Mouse (Mus musculus) ES-E14 (cell line): ENCODE data around the gene Ces2e. TPM values are rescaled to one million over a fixed set of nuclear protein-coding genes. Genes with fewer than 3 reads are reported as not detected.

Source experiments
- DNase-seq: peaks from one replicate; pipeline ENCODE4 v3.0.0-alpha.2; 2013; ENCODE audit warnings: low read depth, low spot score
- H3K27ac ChIP-seq: 2 replicates; pipeline ENCODE4 v1.5.1; 2012; ENCODE audit warnings: low read depth, mild to moderate bottlenecking, low read length, moderate library complexity, mixed read lengths; ENCODE audit not compliant: poor library complexity, insufficient read depth, severe bottlenecking
- H3K36me3 ChIP-seq: 2 replicates; pipeline ENCODE4 v1.6.1; 2012; ENCODE audit warnings: mild to moderate bottlenecking, low read length, moderate library complexity, mixed read lengths; ENCODE audit not compliant: control insufficient read depth, poor library complexity, insufficient read depth, severe bottlenecking
- H3K4me1 ChIP-seq, 2 experiments: fragments of 150-350 bp in 1 of 2; sonication (generic) in 1 of 2; 2 replicates each; pipeline ENCODE4 v1.6.1; 2012; ENCODE audit warnings: low read length in 2 of 2, mild to moderate bottlenecking in 1 of 2, mixed read lengths in 1 of 2; ENCODE audit not compliant: control insufficient read depth in 2 of 2, insufficient read depth in 2 of 2, poor library complexity in 1 of 2
- H3K4me3 ChIP-seq, 2 experiments: fragments of 150-350 bp in 1 of 2; sonication (generic) in 1 of 2; 2 replicates each; pipeline ENCODE4 v1.5.1; 2012; ENCODE audit warnings: low read length in 2 of 2, low read depth in 1 of 2, mild to moderate bottlenecking in 1 of 2, mixed read lengths in 1 of 2; ENCODE audit not compliant: insufficient read depth in 1 of 2, poor library complexity in 1 of 2, severe bottlenecking in 1 of 2
- H3K9ac ChIP-seq: 2 replicates; pipeline ENCODE4 v1.6.1; 2012; ENCODE audit warnings: low read depth, mild to moderate bottlenecking, low read length, mixed read lengths; ENCODE audit not compliant: poor library complexity, insufficient read depth, severe bottlenecking
- H3K9me3 ChIP-seq: fragments of 150-350 bp; sonication (generic); 2 replicates; pipeline ENCODE4 v1.6.1; 2012; ENCODE audit warnings: low read depth, mild to moderate bottlenecking, low read length; ENCODE audit not compliant: control insufficient read depth, insufficient read depth
- CHD2 ChIP-seq: IDR thresholded peaks from 2 replicates; pipeline ENCODE4 v1.6.1; 2014; ENCODE audit warnings: mild to moderate bottlenecking, low read depth, low read length, inconsistent platforms
- HCFC1 ChIP-seq: IDR thresholded peaks from 2 replicates; pipeline ENCODE4 v1.6.1; 2012; ENCODE audit warnings: low read length, inconsistent platforms, borderline replicate concordance; ENCODE audit not compliant: insufficient read depth
- MAFK ChIP-seq: IDR thresholded peaks from 2 replicates; pipeline ENCODE4 v1.6.1; 2014; ENCODE audit warnings: mild to moderate bottlenecking, low read depth, low read length, inconsistent platforms; ENCODE audit not compliant: insufficient read depth
- ZC3H11A ChIP-seq: IDR thresholded peaks from 2 replicates; pipeline ENCODE4 v1.6.1; 2012; ENCODE audit warnings: low read depth, mild to moderate bottlenecking, inconsistent platforms, low read length, borderline replicate concordance
- ZNF384 ChIP-seq: IDR thresholded peaks from 2 replicates; pipeline ENCODE4 v1.6.1; 2012; ENCODE audit warnings: low read depth, low read length, inconsistent platforms
- in situ Hi-C, 2 experiments: fragments of 600-800 bp; cut with MboI; formaldehyde crosslinking; loops; one replicate each; pipeline ENCODE4 v1.15.1; 2025; ENCODE audit warnings: low sequenced_read_pairs in 2 of 2, inconsistent platforms in 1 of 2; ENCODE audit not compliant: unreplicated experiment in 2 of 2
- total RNA-seq: library from RNA; depleted of rRNA; stranded (reverse); fragments of 300-350 nt; gene quantifications from 2 replicates; pipeline ENCODE4 v1.2.3, GENCODE M21; 2012

Gene Ces2e
- total RNA-seq, 1 experiment: 0.62 TPM

DNA sequence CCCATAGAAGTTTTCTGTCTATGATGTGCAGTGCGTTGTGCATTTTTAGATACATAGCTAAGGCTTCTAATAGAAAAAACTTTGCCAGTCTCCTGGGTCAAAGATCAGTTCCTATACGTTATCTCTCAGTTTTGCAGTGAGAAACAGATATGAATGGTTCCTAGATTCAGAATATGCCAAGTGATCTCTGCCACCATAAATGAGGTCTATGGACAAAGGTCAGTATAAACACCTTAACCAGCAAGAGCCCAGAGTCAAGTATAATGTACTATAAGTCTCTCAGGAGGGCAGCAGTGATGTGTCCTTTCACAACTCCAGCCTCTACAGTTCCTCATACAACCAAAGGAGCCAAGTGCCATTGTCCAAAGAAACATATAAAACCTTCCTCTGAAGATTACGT, 1.2 kb downstream of the Ces2e start:
- in situ Hi-C loops: no loop called here
- H3K9me3 ChIP-seq: no peaks in the 10 kb centered on the region
- DNase-seq: no peak
- H3K4me1 ChIP-seq: no peaks in the 10 kb centered on the region
- no peak overlapping the region for H3K9ac ChIP-seq
- TF ChIP-seq HCFC1 (no peak), ZNF384 (no peak), MAFK (no peak)
- H3K36me3 ChIP-seq: no peaks in the 10 kb centered on the region
- no peak overlapping the region for H3K4me3 ChIP-seq
- H3K27ac ChIP-seq: no peak overlapping the region

DNA sequence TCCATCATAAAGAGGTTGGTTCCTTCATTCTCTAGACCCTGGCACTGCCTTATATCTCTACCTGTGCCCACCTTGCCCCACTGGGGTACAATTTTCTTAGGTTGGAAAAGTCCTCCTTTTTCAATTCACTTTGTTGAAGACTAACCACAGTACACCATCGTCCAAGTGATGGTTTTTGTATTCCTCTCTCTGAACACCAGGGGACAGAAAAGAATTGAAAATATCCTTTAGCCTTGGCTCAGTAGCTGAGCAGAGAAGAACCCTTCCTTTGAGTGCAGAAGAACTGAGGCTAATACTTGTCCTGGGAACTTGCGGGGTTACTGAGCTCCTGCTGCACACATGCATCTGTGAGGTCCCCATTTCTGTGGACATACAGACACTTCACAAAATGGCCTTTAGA, 18.6 kb downstream of the Ces2e start:
- in situ Hi-C loops: no loop called here
- Histone ChIP-seq H3K36me3 (no peaks in the 10 kb centered on the region), H3K4me3 (no peak overlapping the region), H3K9ac (no peak overlapping the region), H3K9me3 (no peaks in the 10 kb centered on the region), H3K27ac (no peak overlapping the region), H3K4me1 (no peaks in the 10 kb centered on the region)
- TF ChIP-seq HCFC1: no peak
- no peak for TF ChIP-seq ZC3H11A
- no peak for TF ChIP-seq ZNF384
- TF ChIP-seq MAFK: no peak
- TF ChIP-seq CHD2: no peak
- no peak for DNase-seq

DNA sequence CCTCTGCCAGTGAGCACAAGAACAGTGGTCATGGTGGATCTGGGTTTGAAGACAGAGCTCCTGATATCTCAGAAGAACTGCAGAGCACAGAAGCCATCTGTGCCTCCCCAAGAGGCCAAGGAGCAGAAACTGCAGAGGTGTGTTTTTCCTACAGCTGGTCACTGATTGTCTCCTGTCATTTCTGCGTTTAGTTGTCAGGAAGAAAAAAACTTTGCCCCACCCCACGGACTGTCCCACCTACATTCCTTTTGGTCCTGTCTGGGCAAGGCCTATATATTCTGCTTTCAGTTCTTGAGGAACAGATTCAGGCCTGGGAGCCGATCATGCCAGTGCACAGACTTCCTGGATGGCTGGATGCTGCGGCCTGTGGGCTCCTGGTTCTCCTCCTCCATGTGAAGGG, 21.0 kb downstream of the Ces2e start, which contains the start of gene Ces2f:
Gene Ces2f (plus strand): TSS at position 301 of the 400 bp plus-strand sequence.
- Histone ChIP-seq H3K9ac (no peak within 1 kb of the TSS), H3K4me3 (no peak within 1 kb of the TSS), H3K27ac (no peak within 1 kb of the TSS), H3K4me1 (no peaks in the 10 kb centered on the region), H3K36me3 (no peaks in the 10 kb centered on the region), H3K9me3 (no peaks in the 10 kb centered on the region)
- DNase-seq: no peak
- in situ Hi-C loops: no loop called here
- TF ChIP-seq HCFC1 (no peak), CHD2 (no peak), ZNF384 (no peak)

DNA sequence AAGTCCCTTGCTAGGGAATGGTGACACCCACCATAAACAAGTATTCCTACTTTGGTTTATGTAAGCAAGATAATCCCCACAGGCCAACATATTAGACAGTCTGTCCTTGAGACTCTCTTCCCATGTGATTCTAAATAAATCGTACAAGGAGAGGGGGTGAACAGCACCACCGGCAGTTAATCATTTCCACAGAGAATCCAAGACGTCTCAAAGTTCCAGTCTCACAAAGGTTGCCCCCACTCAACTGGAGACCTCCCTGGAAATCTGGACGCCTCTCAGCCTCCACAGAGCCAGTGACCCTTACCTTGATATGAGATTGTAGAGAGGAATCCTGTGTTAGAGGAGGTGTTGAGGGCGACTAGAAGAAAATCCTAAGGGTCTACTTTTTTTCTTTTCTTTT, 23.0 kb downstream of the Ces2e start:
- in situ Hi-C loops: no loop called here
- no peaks in the 10 kb centered on the region for H3K4me1 ChIP-seq
- TF ChIP-seq MAFK (no peak), HCFC1 (no peak), CHD2 (no peak), ZC3H11A (no peak), ZNF384 (no peak)
- no peak overlapping the region for H3K27ac ChIP-seq
- no peaks in the 10 kb centered on the region for H3K36me3 ChIP-seq
- DNase-seq: no peak
- H3K9ac ChIP-seq: no peak overlapping the region
- H3K9me3 ChIP-seq: no peaks in the 10 kb centered on the region
- H3K4me3 ChIP-seq: no peak overlapping the region

DNA sequence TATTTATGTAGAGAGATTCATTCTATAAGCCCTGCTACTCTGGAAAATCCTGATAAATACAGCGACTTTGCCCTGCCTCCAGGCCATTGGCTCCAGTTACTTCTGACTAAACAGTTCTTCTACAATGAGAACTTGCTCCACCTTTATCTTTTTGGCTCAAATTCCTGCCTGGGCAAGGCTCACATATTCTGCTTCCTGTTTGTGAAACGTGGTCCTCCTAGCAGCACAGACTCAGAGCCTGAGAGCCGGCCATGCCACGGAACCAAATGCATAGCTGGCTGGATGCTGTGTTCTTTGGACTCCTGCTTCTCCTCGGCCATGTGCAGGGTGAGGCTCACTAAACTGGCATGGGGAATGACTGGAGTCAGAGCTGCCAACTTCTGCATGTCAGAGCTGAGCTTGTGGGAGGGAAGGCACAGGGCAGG, 35.5 kb downstream of the Ces2e start, which contains the start of gene Ces2g:
Gene Ces2g (plus strand): TSS at position 182 of the 425 bp plus-strand sequence.
- no peak within 1 kb of the TSS for H3K4me3 ChIP-seq
- H3K9ac ChIP-seq: no peak within 1 kb of the TSS
- H3K4me1 ChIP-seq: no peaks in the 10 kb centered on the region
- no peaks in the 10 kb centered on the region for H3K36me3 ChIP-seq
- H3K27ac ChIP-seq: no peak within 1 kb of the TSS
- DNase-seq: no peak
- TF ChIP-seq ZC3H11A: no peak
- no peak for TF ChIP-seq MAFK
- no peak for TF ChIP-seq ZNF384
- no peak for TF ChIP-seq HCFC1
- no peak for TF ChIP-seq CHD2
- in situ Hi-C loops: no loop called here
- no peaks in the 10 kb centered on the region for H3K9me3 ChIP-seq
